Mouse (Mus musculus) forebrain, embryonic 12.5 days (tissue): ENCODE data around the gene Gm3029. TPM values are rescaled to one million over a fixed set of nuclear protein-coding genes. Genes with fewer than 3 reads are reported as not detected.
"Not testable (repeated sequence)": the region's sequence is repeated elsewhere in the genome, so short reads cannot be mapped to it uniquely, and the experiment has no call there.

ENCODE experiments used
- ATAC-seq: fragments of 200-750 bp; cut with Nextera tagmentation; 2 replicates; pipeline ENCODE4 v1.8.0; 2017; ENCODE audit warnings: moderate TSS enrichment; ENCODE audit not compliant: low FRiP score
- H3K27ac ChIP-seq: fragments of 300-500 bp; sonication (generic); 2 replicates; pipeline ENCODE4 v1.5.1; 2016; ENCODE audit warnings: mild to moderate bottlenecking
- H3K27me3 ChIP-seq: fragments of 300-500 bp; sonication (generic); 2 replicates; pipeline ENCODE4 v1.6.1; 2016; ENCODE audit warnings: mild to moderate bottlenecking
- H3K36me3 ChIP-seq: fragments of 300-500 bp; sonication (generic); replicated peaks from 2 replicates; pipeline ENCODE4 v1.6.1; 2016; ENCODE audit warnings: mild to moderate bottlenecking
- H3K4me1 ChIP-seq: fragments of 300-500 bp; sonication (generic); 2 replicates; pipeline ENCODE4 v1.6.1; 2016
- H3K4me2 ChIP-seq: fragments of 300-500 bp; sonication (generic); 2 replicates; pipeline ENCODE4 v1.6.1; 2016; ENCODE audit warnings: mild to moderate bottlenecking, moderate library complexity
- H3K4me3 ChIP-seq: fragments of 300-500 bp; sonication (generic); replicated peaks from 2 replicates; pipeline ENCODE4 v1.5.1; 2016; ENCODE audit warnings: mild to moderate bottlenecking
- H3K9ac ChIP-seq: fragments of 300-500 bp; sonication (generic); 2 replicates; pipeline ENCODE4 v1.6.1; 2016; ENCODE audit warnings: mild to moderate bottlenecking
- H3K9me3 ChIP-seq: fragments of 300-500 bp; sonication (generic); 2 replicates; pipeline ENCODE4 v1.6.1; 2016
- WGBS: fragments of 180-500 bp; shearing (Covaris S2); methylation state at CpG from one replicate; pipeline ENCODE4 v1.1.7; 2016; 5-methylcytosine and 5-hydroxymethylcytosine counted together
- polyA plus RNA-seq: library from polyadenylated mRNA; unstranded; fragments of >200 nt; fragmentation: Nextera tagmentation; extraction: Ambion mirVana; gene quantifications from 2 replicates; pipeline ENCODE4 v1.2.1, GENCODE M21; 2016

The Gm3029 gene
- not detected in 2 replicates for polyA plus RNA-seq

DNA sequence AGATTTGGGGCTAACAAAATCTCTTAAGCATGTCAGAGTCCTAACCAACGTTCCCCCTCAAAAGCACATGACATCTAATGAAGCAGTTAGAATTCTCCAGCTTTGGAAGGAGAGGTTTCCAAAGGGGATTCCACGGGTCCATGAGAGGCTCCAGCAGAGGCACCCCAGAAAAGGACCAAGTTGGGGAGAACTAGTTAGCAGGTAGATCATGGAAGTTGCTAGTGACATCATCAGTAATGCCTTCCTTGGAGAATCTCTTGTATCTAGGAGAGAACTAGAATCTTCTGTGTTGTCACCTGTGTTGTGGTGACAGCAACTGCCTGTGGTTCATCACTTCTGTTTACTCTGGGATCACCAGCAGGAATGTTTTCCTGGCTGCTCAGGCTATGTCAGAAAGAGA, at the start of gene Gm3029:
Gene Gm3029, plus strand, starts transcription at position 301 of the 400 bp plus-strand sequence.
- H3K36me3 ChIP-seq, H3K4me3 ChIP-seq, H3K4me1 ChIP-seq, H3K27me3 ChIP-seq, H3K9me3 ChIP-seq, H3K9ac ChIP-seq, ATAC-seq, H3K27ac ChIP-seq, H3K4me2 ChIP-seq: not testable (repeated sequence)
- 69% methylated on average over 2 of the region's 2 CpGs for WGBS

DNA sequence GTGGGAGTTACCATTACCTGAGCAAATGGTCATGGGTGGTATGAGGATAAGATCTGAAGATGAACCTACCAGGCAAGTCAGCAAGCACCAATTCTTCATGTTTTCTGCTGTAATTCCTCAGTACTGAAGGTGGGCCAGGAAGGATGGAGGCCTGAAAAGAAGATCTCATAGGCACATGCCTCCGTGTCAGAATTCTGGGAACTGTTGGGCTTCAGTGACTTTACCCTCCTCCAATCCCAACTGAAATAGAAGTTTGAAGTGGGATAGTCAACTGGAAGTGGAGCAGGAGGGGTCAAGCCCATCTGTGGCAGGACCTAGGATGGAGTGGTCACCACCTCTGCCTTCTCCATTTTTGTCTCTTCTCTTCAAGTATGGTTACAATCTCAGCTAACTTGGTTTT, 47.7 kb upstream of the Gm3029 start, which contains the start of gene Gm2916:
Gene Gm2916, plus strand, starts transcription at position 301 of the 400 bp plus-strand sequence.
- ATAC-seq = not testable (repeated sequence)

DNA sequence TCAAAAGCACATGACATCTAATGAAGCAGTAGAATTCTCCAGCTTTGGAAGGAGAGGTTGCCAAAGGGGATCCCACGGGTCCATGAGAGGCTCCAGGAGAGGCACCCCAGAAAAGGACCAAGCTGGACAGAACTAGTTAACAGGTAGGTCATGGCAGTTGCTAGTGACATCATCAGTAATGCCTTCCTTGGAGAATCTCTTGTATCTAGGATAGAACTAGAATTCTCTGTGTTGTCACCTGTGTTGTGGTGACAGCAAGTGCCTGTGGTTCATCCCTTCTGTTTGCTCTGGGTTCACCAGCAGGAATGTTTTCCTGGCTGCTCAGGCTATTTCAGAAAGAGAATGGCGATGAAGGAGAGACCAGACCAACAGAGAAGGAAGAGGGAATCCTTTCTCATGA, 31.7 kb downstream of the Gm3029 start, which contains the start of gene Gm3095:
Gene Gm3095, plus strand, starts transcription at position 301 of the 400 bp plus-strand sequence.
- WGBS = no CpG with 5 or more reads among the region's 2 CpGs
- H3K36me3 ChIP-seq, H3K4me3 ChIP-seq, H3K27me3 ChIP-seq, H3K27ac ChIP-seq, H3K9me3 ChIP-seq, H3K4me2 ChIP-seq, ATAC-seq, H3K4me1 ChIP-seq, H3K9ac ChIP-seq: not testable (repeated sequence)

More for the DNA sequence above, 47.7 kb upstream of the Gm3029 start, which contains the start of gene Gm2916:
- not testable (repeated sequence) for H3K9me3 ChIP-seq, H3K9ac ChIP-seq, H3K36me3 ChIP-seq, H3K4me1 ChIP-seq, H3K4me3 ChIP-seq, H3K4me2 ChIP-seq, H3K27me3 ChIP-seq, H3K27ac ChIP-seq
- WGBS = no CpG with 5 or more reads among the region's 1 CpGs

Other genes with a start within 250 kb of the Gm3029 start
- gene Gm3043, start 243.0 kb upstream of the Gm3029 start, polyA plus RNA-seq = not detected in 2 replicates
- 0.98 and 1.2 TPM in 2 replicates for gene Gm3002, start 121.7 kb upstream of the Gm3029 start, polyA plus RNA-seq
- gene Gm3033, start 85.5 kb upstream of the Gm3029 start, polyA plus RNA-seq = not detected in 2 replicates
- gene Gm2916, start 47.6 kb upstream of the Gm3029 start, polyA plus RNA-seq = 0.12 TPM in 1 of 2 replicates, not detected in the other
- not detected in 2 replicates for gene Gm3095, start 31.8 kb downstream of the Gm3029 start, polyA plus RNA-seq
- not detected in 2 replicates for gene Gm3099, start 66.6 kb downstream of the Gm3029 start, polyA plus RNA-seq
- 0.89 and 1.6 TPM in 2 replicates for gene Gm5796, start 92.2 kb downstream of the Gm3029 start, polyA plus RNA-seq
- not detected in 2 replicates for gene Gm3115, start 152.4 kb downstream of the Gm3029 start, polyA plus RNA-seq
- 1.00 and 1.1 TPM in 2 replicates for gene Gm8108, start 178.8 kb downstream of the Gm3029 start, polyA plus RNA-seq
- gene Gm3127, start 233.3 kb downstream of the Gm3029 start, polyA plus RNA-seq = not detected in 2 replicates